Mouse (Mus musculus) liver, adult 2 months (tissue): ENCODE measurements around the gene Fam155a.

Source experiments
- CTCF ChIP-seq: fragments of 200-500 bp; IDR thresholded peaks from 2 replicates; pipeline ENCODE4 v1.5.1; 2011; ENCODE audit warnings: low read depth, low read length, control low read depth
- POLR2A ChIP-seq: fragments of 200-500 bp; IDR thresholded peaks from 2 replicates; pipeline ENCODE4 v1.6.1; 2011; ENCODE audit warnings: low read length, control low read depth; ENCODE audit not compliant: insufficient read depth; ENCODE audit errors: extremely low read depth

DNA sequence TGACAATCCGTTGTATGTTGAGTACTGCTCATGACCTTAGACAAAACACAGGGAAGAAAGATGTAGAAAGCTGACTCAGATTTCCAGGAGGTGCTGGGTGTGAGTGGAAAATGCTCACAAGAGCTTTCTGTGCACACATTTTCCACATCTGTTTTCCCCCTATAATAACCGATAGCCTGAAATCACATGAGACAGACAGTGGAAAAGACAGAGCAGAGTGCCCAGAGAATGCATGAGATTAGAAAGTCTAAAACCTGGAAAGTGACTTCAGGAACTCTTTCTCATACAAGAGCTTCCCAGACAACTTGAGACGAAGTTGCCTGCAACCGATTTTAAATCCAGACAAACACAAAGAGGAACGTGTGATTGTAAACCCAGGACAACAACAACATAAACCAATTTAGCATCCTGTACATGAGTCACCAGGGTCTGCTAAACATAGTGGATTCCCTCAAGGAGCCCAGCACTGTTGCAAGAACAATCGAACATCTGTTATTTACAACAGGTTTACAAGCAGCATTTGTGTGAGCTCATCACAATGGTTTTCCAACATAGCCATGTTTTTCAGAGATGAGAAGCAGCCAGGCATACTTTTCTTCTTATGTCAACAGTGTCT lies 163.8 kb downstream of the Fam155a start:
- TF ChIP-seq CTCF (no peak), POLR2A (no peak)
